Mouse (Mus musculus): ENCODE data around the gene Gm18596. TPM values are rescaled to one million over a fixed set of nuclear protein-coding genes. Genes with fewer than 3 reads are reported as not detected.
"Not testable (repeated sequence)": the region's sequence is repeated elsewhere in the genome, so short reads cannot be mapped to it uniquely, and the experiment has no call there.

Gm18596 gene
- polyA plus RNA-seq, 1 experiment from 2014 or later = not detected

DNA sequence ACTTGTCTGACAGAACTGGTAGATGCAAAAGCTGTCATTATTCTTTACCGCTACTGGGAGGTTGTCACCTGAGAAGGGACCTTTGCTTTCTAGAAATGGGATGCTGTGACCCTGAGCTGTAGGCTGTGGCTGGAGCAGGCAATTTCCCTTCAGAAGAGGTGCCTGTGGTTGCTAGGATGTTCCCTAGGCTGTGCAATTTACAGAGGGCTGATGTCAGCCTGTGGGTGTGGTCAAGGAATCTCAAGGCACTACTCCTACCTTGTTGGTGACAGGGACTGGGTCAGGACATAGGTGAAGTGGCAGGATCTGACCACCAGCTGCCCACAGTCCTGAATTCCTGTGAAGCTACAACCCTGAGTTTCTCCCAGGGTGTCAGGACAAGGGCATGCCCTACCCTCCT is 27.3 kb upstream of the Gm18596 start:
- TF ChIP-seq CTCF (IDR thresholded peaks at IDR 0.05; ENCODE audit: low read depth) = no peak
- no peaks in the 10 kb centered on the region for H3K27me3 ChIP-seq (ENCODE audit: insufficient read depth, low read length)
- H3K9ac ChIP-seq (ENCODE audit: low read depth, low read length) = no peak overlapping the region
- WGBS = 55% methylated on average over 1 of the region's 1 CpGs
- H3K27ac ChIP-seq = no peak overlapping the region
- DNase-seq (ENCODE audit: low spot score) (no peak), ATAC-seq (replicated peaks; ENCODE audit: low FRiP score, low read depth) (no peak)
- no peak overlapping the region for H3K4me3 ChIP-seq (replicated peaks; ENCODE audit: low read depth, low read length)
- no peaks in the 10 kb centered on the region for H3K36me3 ChIP-seq (ENCODE audit: insufficient read depth, low read length)
- no peaks in the 10 kb centered on the region for H3K4me1 ChIP-seq (replicated peaks; ENCODE audit: insufficient read depth, low read length)
- H3K4me2 ChIP-seq (ENCODE audit: low read length) = no peak overlapping the region
- no peaks in the 10 kb centered on the region for H3K9me3 ChIP-seq (replicated peaks; ENCODE audit: low read length)

DNA sequence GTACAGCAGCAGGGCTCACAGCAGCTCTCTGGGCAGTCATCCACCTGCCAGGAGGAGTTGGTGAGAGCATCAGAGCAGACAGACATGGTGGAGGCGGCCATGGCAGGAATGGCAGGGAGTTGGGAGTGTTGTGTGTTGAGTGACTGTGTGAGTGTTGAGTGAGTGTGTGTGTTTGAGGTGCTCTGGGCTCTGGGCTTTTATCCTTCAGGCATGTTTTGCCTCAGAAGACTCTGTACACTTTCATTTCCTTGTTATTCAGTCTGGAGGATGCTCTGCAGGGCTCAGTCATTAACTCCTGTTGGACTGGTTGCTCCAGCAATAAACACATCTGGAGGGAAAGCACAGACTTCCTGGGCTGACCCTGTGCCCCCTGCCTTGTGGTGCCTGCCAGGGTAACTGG is 17.1 kb upstream of the Gm18596 start, which contains the start of gene Gm3233:
Gm3233 (minus strand) TSS at position 101 of the 400 bp plus-strand sequence.
- ATAC-seq (replicated peaks; ENCODE audit: low FRiP score, low read depth); H3K9me3 ChIP-seq (replicated peaks; ENCODE audit: low read length); H3K27me3 ChIP-seq (ENCODE audit: insufficient read depth, low read length); H3K36me3 ChIP-seq (ENCODE audit: insufficient read depth, low read length); H3K27ac ChIP-seq; H3K4me3 ChIP-seq (replicated peaks; ENCODE audit: low read depth, low read length); DNase-seq (ENCODE audit: low spot score); H3K4me1 ChIP-seq (replicated peaks; ENCODE audit: insufficient read depth, low read length); H3K9ac ChIP-seq (ENCODE audit: low read depth, low read length); H3K4me2 ChIP-seq (ENCODE audit: low read length): not testable (repeated sequence)
- WGBS = no CpG with 5 or more reads among the region's 1 CpGs

DNA sequence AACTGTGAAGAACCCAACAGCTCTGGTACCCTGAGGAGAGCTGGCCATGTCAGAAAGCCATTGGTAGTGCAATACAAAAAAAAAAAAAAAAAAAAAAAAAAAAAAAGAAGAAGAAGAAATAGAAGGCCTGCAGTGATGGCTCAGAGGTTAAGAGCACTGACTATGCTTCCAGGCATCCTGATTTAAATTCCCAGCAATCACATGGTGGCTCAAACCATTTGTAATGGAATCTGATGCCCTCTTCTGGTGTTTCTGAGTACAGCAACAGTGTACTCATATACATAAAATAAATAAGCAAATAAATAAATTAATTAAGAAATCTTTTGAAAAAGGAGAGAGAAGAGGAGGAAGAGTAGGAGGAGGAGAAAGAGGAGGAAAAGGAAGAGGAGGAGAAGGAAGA is 11.0 kb upstream of the Gm18596 start:
- Histone ChIP-seq H3K27me3 (ENCODE audit: insufficient read depth, low read length) (no peaks in the 10 kb centered on the region), H3K4me3 (replicated peaks; ENCODE audit: low read depth, low read length) (no peak overlapping the region), H3K4me2 (ENCODE audit: low read length) (no peak overlapping the region), H3K36me3 (ENCODE audit: insufficient read depth, low read length) (no peaks in the 10 kb centered on the region), H3K9ac (ENCODE audit: low read depth, low read length) (no peak overlapping the region), H3K9me3 (replicated peaks; ENCODE audit: low read length) (no peaks in the 10 kb centered on the region), H3K27ac (no peak overlapping the region), H3K4me1 (replicated peaks; ENCODE audit: insufficient read depth, low read length) (no peaks in the 10 kb centered on the region)
- no peak for DNase-seq (ENCODE audit: low spot score)
- ATAC-seq (replicated peaks; ENCODE audit: low FRiP score, low read depth) = no peak
- TF ChIP-seq CTCF (IDR thresholded peaks at IDR 0.05; ENCODE audit: low read depth) = 0 out of 2 replicates have a peak, but pooled peaks have one; percentile 9

DNA sequence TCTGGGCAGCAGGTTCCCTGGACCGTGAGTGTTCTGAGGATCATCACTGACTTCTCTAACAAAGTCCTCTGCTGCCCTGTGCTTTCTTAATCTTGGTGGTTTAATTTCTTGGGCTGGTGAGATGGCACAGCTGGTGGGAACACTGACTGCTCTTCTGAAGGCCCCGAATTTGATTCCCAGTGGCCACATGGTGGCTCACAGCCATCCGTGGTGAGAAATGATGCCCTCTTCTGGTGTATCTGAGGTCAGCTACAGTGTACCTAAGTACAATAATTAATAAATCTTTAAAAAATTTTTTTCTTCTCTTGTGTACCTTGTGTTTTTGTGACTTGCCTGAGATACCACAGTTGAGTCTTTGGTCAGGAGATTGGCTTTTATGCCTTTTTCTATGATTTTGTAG is 9.9 kb upstream of the Gm18596 start:
- H3K4me1 ChIP-seq (replicated peaks; ENCODE audit: insufficient read depth, low read length); H3K9me3 ChIP-seq (replicated peaks; ENCODE audit: low read length); H3K4me2 ChIP-seq (ENCODE audit: low read length); H3K27me3 ChIP-seq (ENCODE audit: insufficient read depth, low read length); H3K27ac ChIP-seq; H3K9ac ChIP-seq (ENCODE audit: low read depth, low read length); H3K4me3 ChIP-seq (replicated peaks; ENCODE audit: low read depth, low read length); DNase-seq (ENCODE audit: low spot score); H3K36me3 ChIP-seq (ENCODE audit: insufficient read depth, low read length); ATAC-seq (replicated peaks; ENCODE audit: low FRiP score, low read depth): not testable (repeated sequence)
- TF ChIP-seq CTCF (IDR thresholded peaks at IDR 0.05; ENCODE audit: low read depth) = peak; percentile 9; the same call in 1 of the 2 replicates
- WGBS = 66% methylated on average over 3 of the region's 3 CpGs

DNA sequence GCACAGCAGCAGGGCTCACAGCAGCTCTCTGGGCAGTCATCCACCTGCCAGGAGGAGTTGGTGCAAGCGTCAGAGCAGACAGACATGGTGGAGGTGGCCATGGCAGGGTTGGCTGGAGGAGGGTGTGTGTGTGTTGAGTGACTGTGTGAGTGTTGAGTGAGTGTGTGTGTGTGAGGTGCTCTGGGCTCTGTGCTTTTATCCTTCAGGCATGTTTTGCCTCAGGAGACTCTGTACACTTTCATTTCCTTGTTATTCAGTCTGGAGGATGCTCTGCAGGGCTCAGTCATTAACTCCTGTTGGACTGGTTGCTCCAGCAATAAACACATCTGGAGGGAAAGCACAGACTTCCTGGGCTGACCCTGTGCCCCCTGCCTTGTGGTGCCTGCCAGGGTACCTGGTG is 8.8 kb upstream of the Gm18596 start, which contains the start of gene Gm9736:
Gm9736 (minus strand) TSS at position 101 of the 400 bp plus-strand sequence.
- not testable (repeated sequence) for H3K36me3 ChIP-seq (ENCODE audit: insufficient read depth, low read length); H3K9me3 ChIP-seq (replicated peaks; ENCODE audit: low read length); H3K4me2 ChIP-seq (ENCODE audit: low read length); DNase-seq (ENCODE audit: low spot score); H3K27ac ChIP-seq; ATAC-seq (replicated peaks; ENCODE audit: low FRiP score, low read depth); H3K9ac ChIP-seq (ENCODE audit: low read depth, low read length); H3K4me1 ChIP-seq (replicated peaks; ENCODE audit: insufficient read depth, low read length); H3K4me3 ChIP-seq (replicated peaks; ENCODE audit: low read depth, low read length); H3K27me3 ChIP-seq (ENCODE audit: insufficient read depth, low read length)
- 58% methylated on average over 1 of the region's 1 CpGs for WGBS

DNA sequence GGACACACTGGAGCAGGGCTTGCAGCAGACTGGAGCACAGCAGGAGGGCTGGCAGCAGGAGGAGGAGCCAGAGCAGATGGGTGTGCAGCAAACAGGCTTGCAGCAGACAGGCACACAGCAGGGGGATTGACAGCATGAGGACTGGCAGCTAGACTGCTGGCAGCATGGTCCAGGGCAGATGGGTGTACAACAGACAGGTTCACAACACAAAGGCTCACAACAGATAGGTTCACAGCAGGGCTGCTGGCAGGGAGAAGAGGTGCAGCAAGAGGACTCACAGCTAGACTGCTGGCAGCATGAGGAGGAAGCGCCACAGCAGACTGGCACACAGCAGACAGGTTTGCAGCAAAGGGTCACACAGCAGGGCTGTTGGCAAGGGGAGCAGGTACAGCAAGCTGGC is 8.2 kb upstream of the Gm18596 start:
- H3K27ac ChIP-seq; H3K9me3 ChIP-seq (replicated peaks; ENCODE audit: low read length); H3K27me3 ChIP-seq (ENCODE audit: insufficient read depth, low read length); H3K4me2 ChIP-seq (ENCODE audit: low read length); H3K4me3 ChIP-seq (replicated peaks; ENCODE audit: low read depth, low read length); H3K9ac ChIP-seq (ENCODE audit: low read depth, low read length); H3K4me1 ChIP-seq (replicated peaks; ENCODE audit: insufficient read depth, low read length); ATAC-seq (replicated peaks; ENCODE audit: low FRiP score, low read depth); DNase-seq (ENCODE audit: low spot score); H3K36me3 ChIP-seq (ENCODE audit: insufficient read depth, low read length): not testable (repeated sequence)
- 83% methylated on average over 1 of the region's 1 CpGs for WGBS

DNA sequence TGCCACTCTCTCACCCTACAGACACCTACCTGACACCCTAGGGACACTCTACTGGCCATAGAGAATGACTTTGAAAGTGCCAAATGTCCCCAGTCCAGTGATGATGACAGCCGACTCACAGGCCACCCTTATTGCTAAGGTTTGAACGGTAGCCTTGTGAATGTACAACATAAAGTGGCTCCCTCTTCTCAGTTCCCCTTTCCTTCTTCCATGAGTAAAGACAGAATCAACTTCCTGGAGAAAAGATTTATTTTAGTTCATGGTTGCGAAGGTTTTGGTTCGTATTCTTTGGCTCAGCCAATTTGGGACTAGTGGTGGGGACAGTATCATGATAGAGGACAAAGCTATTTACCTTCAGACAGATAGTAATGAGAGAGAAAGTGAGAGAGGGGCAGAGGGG is 3.5 kb downstream of the Gm18596 start:
- Histone ChIP-seq H3K9me3 (replicated peaks; ENCODE audit: low read length) (no peaks in the 10 kb centered on the region), H3K4me2 (ENCODE audit: low read length) (no peak overlapping the region), H3K4me1 (replicated peaks; ENCODE audit: insufficient read depth, low read length) (no peaks in the 10 kb centered on the region), H3K36me3 (ENCODE audit: insufficient read depth, low read length) (no peaks in the 10 kb centered on the region), H3K27ac (no peak overlapping the region), H3K27me3 (ENCODE audit: insufficient read depth, low read length) (no peaks in the 10 kb centered on the region), H3K9ac (ENCODE audit: low read depth, low read length) (no peak overlapping the region), H3K4me3 (replicated peaks; ENCODE audit: low read depth, low read length) (no peak overlapping the region)
- no peak for TF ChIP-seq CTCF (IDR thresholded peaks at IDR 0.05; ENCODE audit: low read depth)
- WGBS = 83% methylated on average over 4 of the region's 4 CpGs
- ATAC-seq (replicated peaks; ENCODE audit: low FRiP score, low read depth) (no peak), DNase-seq (ENCODE audit: low spot score) (no peak)
